Mouse (Mus musculus) hindbrain, embryonic 15.5 days (tissue): ENCODE data around the gene Dnph1. TPM values are rescaled to one million over a fixed set of nuclear protein-coding genes. Genes with fewer than 3 reads are reported as not detected.
A peak's percentile ranks its signal among the peaks of the same experiment; 100 is the strongest.

Source experiments
- ATAC-seq: fragments of 200-750 bp; cut with Nextera tagmentation; 2 replicates; pipeline ENCODE4 v1.8.0; 2017; ENCODE audit warnings: low read depth, moderate number of reproducible peaks, moderate TSS enrichment; ENCODE audit not compliant: low FRiP score
- H3K27ac ChIP-seq: fragments of 300-500 bp; sonication (generic); replicated peaks from 2 replicates; pipeline ENCODE4 v1.5.1; 2015; ENCODE audit warnings: mild to moderate bottlenecking, inconsistent platforms
- H3K27me3 ChIP-seq: fragments of 300-500 bp; sonication (generic); 2 replicates; pipeline ENCODE4 v1.6.1; 2015; ENCODE audit warnings: control low read depth, inconsistent platforms
- H3K36me3 ChIP-seq: fragments of 300-500 bp; sonication (generic); 2 replicates; pipeline ENCODE4 v1.6.1; 2015; ENCODE audit warnings: control low read depth, inconsistent platforms
- H3K4me1 ChIP-seq: fragments of 300-500 bp; sonication (generic); replicated peaks from 2 replicates; pipeline ENCODE4 v1.6.1; 2015; ENCODE audit warnings: control low read depth, inconsistent platforms
- H3K4me2 ChIP-seq: fragments of 300-500 bp; sonication (generic); 2 replicates; pipeline ENCODE4 v1.6.1; 2015; ENCODE audit warnings: moderate library complexity, mild to moderate bottlenecking, inconsistent platforms
- H3K4me3 ChIP-seq: fragments of 300-500 bp; sonication (generic); 2 replicates; pipeline ENCODE4 v1.5.1; 2015; ENCODE audit warnings: mild to moderate bottlenecking, inconsistent platforms
- H3K9ac ChIP-seq: fragments of 300-500 bp; sonication (generic); 2 replicates; pipeline ENCODE4 v1.6.1; 2015; ENCODE audit warnings: inconsistent platforms
- H3K9me3 ChIP-seq: fragments of 300-500 bp; sonication (generic); 2 replicates; pipeline ENCODE4 v1.6.1; 2016; ENCODE audit warnings: control low read depth, inconsistent platforms
- WGBS: fragments of 180-500 bp; shearing (Covaris S2); methylation state at CpG from one replicate; pipeline ENCODE4 v1.1.7; 2015; 5-methylcytosine and 5-hydroxymethylcytosine counted together
- polyA plus RNA-seq: library from polyadenylated mRNA; unstranded; fragments of >200 nt; fragmentation: Nextera tagmentation; extraction: Ambion mirVana; gene quantifications from 2 replicates; pipeline ENCODE4 v1.2.1, GENCODE M21; 2015

Dnph1 gene
- polyA plus RNA-seq, 1 experiment from 2014 or later: 21.8 TPM

DNA sequence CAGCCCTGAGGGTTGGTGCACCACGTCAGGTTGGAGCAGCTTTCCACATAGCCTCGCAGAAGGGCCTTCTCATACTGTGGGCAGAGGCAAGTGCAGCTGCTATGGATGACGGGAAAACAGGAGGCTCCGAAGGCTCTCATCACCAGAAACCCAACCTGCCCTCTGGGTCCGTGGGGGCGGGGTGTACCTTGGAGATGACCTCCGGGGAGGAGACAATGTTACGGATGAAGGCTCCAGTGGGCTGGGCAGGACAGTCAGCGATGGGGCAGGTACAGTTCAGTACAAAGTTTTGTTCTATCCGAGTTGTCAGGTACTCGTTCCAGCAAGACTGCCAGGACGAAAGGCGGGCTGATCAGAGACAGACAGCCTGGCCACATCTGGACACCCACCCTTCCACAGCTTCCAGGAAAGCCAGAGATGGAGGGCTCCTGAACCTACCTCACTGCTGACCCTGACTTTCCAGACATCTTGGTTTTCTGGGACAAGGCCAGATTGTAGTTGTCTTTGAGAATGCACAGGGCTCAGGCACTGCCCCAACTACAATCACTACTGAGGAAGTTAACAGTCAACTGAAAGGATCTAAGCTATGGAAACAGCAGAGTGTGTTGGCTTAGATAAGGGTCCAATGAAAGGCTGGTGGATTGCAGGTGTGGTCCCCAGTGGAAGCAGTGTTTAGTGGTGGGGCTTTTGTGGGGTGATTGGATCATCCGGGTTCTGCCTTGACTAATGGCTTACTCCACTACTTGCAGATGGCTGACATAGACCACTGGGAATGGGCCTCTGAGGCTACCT is 7.5 kb downstream of the Dnph1 start:
- Histone ChIP-seq H3K9me3 (no peaks in the 10 kb centered on the region), H3K4me2 (no peak overlapping the region), H3K36me3 (peaks cover 20% of the 10 kb centered on the region), H3K27me3 (no peaks in the 10 kb centered on the region), H3K27ac (no peak overlapping the region), H3K9ac (no peak overlapping the region), H3K4me1 (no peaks in the 10 kb centered on the region), H3K4me3 (no peak overlapping the region)
- no peak for ATAC-seq
- WGBS: 79% methylated on average over 14 of the region's 14 CpGs

DNA sequence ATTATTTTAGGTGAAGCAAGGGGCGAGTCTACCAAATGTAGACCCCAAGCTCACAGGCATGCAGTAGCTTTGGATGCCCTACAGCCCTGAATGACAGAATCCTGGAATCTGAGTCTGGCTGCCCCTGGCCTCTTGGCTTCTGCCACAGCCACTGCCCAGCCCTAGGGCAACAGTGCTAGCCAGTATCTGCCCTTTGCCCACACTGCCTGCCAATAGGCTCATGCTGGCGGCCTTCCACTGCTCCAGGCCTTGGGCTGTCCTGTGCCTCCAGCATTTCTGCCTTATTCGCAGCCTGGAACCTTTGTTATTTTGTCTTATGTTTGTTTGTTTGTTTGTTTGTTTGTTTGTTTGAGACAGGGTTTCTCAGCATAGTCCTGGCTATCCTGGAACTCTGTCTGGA is 9.1 kb downstream of the Dnph1 start:
- WGBS: 87% methylated on average over 3 of the region's 3 CpGs
- H3K36me3 ChIP-seq: peaks cover 24% of the 10 kb centered on the region
- no peak overlapping the region for H3K4me3 ChIP-seq
- ATAC-seq: no peak
- H3K27ac ChIP-seq: no peak overlapping the region
- no peaks in the 10 kb centered on the region for H3K9me3 ChIP-seq
- no peaks in the 10 kb centered on the region for H3K27me3 ChIP-seq
- no peaks in the 10 kb centered on the region for H3K4me1 ChIP-seq
- no peak overlapping the region for H3K4me2 ChIP-seq
- no peak overlapping the region for H3K9ac ChIP-seq

DNA sequence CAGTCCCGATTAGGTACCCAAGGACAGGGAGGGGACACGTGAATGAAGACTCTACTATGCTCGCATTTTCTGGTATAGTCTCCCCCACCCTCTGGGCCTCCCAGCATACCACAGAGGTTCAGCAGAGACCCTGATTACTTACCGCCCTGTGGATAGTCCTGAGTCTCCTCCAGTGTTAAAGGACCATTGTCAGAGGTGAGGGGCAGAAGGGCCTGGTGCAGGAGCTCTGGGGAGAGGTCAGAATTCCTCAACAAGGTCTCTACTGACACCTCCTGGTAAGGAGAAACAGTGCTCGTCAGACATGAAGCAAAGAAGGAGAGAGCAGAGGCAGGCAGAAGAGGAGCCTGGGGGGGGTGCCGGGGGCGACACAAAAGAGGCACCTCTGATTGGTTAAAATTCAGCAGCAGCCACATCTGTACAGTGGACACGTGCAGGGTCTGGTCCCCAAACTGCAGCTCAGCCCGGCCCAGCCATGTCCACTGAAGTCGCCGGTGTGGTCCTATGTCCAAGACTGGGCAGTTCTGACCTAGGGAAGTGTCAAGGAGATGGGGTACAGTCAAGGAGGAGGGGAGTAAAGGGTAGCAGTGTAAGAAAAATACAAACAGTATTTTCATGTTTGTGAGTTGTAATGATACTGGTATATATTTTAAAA is 14.7 kb downstream of the Dnph1 start:
- Histone ChIP-seq H3K36me3 (peaks cover 20% of the 10 kb centered on the region), H3K9ac (no peak overlapping the region), H3K4me1 (no peaks in the 10 kb centered on the region), H3K27ac (no peak overlapping the region), H3K4me3 (no peak overlapping the region), H3K9me3 (no peaks in the 10 kb centered on the region), H3K27me3 (no peaks in the 10 kb centered on the region), H3K4me2 (no peak overlapping the region)
- whole genome bisulfite sequencing: 45% methylated on average over 11 of the region's 11 CpGs
- 0 out of 2 replicates have a peak, but pooled peaks have one; percentile 25 for ATAC-seq

DNA sequence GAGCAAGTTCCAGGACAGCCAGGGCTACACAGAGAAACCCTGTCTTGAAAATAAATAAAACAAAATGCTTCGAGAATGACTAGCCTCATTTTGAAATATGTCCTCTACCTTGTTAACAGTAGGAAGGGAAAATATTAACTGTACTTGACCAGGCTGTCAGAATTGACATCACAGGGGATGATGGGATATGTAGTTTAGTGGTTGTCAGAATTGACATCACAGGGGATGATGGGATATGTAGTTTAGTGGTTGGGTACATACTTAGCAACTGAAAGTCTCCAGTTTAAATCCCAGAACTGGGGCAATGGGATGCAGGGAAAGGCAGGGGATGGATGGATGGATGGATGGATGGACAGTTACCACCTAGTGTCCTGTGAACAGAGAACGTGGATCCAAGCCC is 16.8 kb downstream of the Dnph1 start:
- no peak for ATAC-seq
- Histone ChIP-seq H3K4me1 (no peaks in the 10 kb centered on the region), H3K27me3 (no peaks in the 10 kb centered on the region), H3K27ac (no peak overlapping the region), H3K36me3 (peaks cover 21% of the 10 kb centered on the region), H3K4me2 (no peak overlapping the region), H3K9ac (no peak overlapping the region), H3K4me3 (no peak overlapping the region), H3K9me3 (no peaks in the 10 kb centered on the region)
- WGBS: 70% methylated on average over 2 of the region's 2 CpGs

DNA sequence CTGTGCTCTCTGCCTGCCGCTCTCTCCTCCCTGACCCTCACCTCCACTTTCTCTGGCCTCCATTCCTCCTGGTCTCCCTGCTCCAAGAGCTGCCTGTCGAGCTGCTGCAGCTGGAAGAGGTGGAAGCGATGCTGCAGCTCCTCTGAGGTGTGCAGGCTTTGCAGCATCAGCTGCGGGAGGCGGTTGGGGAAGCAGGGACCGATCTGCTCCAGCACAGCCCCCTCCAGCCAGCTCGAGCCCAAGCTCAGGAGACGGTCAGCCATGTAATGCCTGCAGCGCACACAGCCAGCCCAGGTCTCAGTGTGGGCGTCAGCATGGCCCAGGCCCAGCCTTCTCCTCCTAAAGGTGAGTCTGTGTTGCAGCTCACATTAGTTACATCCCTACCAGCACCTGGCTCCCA is 23.5 kb downstream of the Dnph1 start:
- 59% methylated on average over 10 of the region's 10 CpGs for WGBS
- Histone ChIP-seq H3K4me2 (no peak overlapping the region; the same call in 1 of the 2 replicates), H3K9me3 (no peaks in the 10 kb centered on the region), H3K27ac (no peak overlapping the region), H3K4me1 (no peaks in the 10 kb centered on the region), H3K4me3 (no peak overlapping the region), H3K27me3 (no peaks in the 10 kb centered on the region), H3K9ac (no peak overlapping the region), H3K36me3 (peaks cover 21% of the 10 kb centered on the region)
- no peak for ATAC-seq

DNA sequence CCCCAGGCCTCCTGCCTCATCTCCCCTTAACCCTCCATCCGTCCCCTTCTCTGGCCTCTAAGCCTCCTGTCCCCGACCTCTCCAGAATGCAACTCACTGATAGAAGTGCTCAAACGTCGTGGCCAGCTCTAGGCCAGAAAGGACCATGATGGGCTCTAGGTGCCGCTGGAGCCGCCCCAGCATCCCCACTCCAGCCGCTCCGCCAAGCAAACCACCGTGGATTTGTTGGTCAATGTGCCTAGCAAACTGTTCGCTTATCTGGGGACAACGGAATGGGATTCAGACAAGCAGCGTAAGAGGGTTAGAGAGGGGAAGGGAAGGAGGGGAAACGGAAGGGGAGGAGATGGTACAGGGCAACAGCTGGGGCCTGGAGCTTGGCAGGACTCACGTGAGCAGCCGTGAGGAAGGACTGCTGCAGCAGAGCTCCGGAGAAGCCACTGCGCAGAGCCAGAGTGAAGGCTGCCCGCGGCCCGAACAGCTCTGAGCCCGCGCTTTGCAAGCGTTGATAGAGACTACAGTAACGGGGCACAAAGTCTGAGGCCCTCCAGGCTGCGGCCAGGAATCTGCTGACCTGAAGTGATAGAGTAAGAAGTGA is 24.0 kb downstream of the Dnph1 start:
- no peaks in the 10 kb centered on the region for H3K9me3 ChIP-seq
- no peak overlapping the region for H3K27ac ChIP-seq
- no peak overlapping the region for H3K4me3 ChIP-seq
- H3K4me2 ChIP-seq: peak overlapping the region; percentile 11; the same call in 1 of the 2 replicates
- 46% methylated on average over 25 of the region's 25 CpGs for WGBS
- no peak overlapping the region for H3K9ac ChIP-seq
- peaks cover 26% of the 10 kb centered on the region for H3K36me3 ChIP-seq
- H3K27me3 ChIP-seq: no peaks in the 10 kb centered on the region
- no peak for ATAC-seq
- H3K4me1 ChIP-seq: no peaks in the 10 kb centered on the region

DNA sequence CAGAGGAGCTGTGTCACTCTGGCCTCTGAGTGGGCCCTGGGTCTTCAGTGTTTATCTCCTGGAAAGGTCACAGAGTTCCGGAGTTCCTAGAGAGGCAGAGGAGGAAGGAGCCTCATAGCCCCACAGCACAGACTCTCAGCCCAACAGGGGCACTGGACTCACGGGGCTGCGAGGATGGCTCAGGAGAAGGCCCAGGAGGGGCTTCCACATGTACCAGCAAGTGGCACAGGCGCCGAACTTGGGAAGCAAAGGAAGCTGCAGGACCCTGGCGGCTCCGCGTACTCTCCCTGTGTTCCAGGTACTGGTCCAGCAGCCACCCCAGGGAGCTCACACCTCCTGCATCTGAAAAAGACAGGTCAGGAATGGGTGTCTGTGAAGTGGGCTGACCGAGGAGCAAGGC is 24.7 kb downstream of the Dnph1 start:
- H3K4me1 ChIP-seq: no peaks in the 10 kb centered on the region
- H3K4me2 ChIP-seq: no peak overlapping the region
- H3K27me3 ChIP-seq: no peaks in the 10 kb centered on the region
- H3K27ac ChIP-seq: no peak overlapping the region
- no peak overlapping the region for H3K4me3 ChIP-seq
- H3K9me3 ChIP-seq: no peaks in the 10 kb centered on the region
- no peak for ATAC-seq
- H3K9ac ChIP-seq: no peak overlapping the region
- WGBS: 78% methylated on average over 9 of the region's 9 CpGs
- H3K36me3 ChIP-seq: peaks cover 33% of the 10 kb centered on the region

DNA sequence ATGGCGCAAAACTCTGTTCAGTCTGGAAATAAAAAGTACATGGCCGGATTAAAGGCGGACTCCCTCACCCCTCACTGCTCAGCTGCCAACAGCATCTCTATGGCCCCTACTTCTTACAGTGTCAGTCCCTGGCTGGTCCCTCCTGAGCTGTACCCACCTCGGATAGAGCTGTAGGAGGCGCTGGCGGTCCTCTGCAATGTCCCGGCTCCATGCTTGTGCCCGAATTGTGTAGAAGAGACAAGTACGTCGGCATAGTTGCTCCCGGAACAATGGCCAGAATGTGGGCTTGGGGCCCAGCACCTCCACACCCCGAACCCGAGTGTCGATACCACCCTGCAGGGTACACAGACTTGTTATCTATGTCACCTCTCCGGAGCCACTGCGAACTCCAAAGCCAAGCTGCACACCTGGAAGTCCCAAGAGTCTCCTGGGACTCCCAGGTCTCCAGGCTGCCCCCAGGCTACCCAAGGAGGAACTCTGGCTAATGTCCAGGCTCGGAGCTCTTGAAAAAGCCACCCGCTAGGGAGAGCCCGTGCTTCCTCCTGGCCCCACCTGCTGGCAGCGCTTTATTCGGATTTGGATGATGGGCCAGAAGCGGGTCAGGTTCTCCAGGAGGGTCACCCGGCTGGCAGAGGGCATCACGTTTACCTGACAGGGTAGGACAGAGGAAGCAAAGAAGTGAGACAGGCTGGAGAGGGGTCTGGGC is 25.6 kb downstream of the Dnph1 start:
- Histone ChIP-seq H3K4me1 (no peaks in the 10 kb centered on the region), H3K36me3 (peaks cover 33% of the 10 kb centered on the region), H3K27ac (no peak overlapping the region), H3K9ac (no peak overlapping the region), H3K4me3 (no peak overlapping the region), H3K9me3 (no peaks in the 10 kb centered on the region), H3K27me3 (no peaks in the 10 kb centered on the region), H3K4me2 (no peak overlapping the region)
- no peak for ATAC-seq
- 31% methylated on average over 24 of the region's 24 CpGs for WGBS

DNA sequence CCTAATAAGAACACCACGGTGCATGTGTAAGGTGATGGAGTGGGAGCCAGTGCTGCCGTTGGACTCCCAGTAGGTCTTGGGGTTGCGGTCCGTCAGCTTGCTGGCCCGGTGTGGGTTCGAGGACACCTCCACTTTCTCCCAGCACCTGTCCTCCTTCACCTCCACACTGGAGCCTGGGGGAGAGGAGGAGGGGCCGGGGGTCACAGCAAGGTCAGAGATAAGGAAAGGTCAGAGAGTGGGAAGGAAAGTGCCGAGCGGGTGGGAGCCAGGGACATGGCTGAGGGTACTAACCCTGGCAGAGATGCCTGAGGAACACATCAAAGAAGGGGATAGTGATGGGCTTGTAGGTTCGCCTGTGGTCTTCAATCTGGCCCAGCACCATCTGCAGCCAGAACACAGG is 28.6 kb downstream of the Dnph1 start:
- Histone ChIP-seq H3K9me3 (no peaks in the 10 kb centered on the region), H3K9ac (no peak overlapping the region), H3K27me3 (no peaks in the 10 kb centered on the region), H3K4me3 (no peak overlapping the region), H3K27ac (no peak overlapping the region), H3K4me1 (no peaks in the 10 kb centered on the region), H3K36me3 (peaks cover 38% of the 10 kb centered on the region), H3K4me2 (no peak overlapping the region)
- ATAC-seq: no peak
- WGBS: 85% methylated on average over 10 of the region's 10 CpGs

DNA sequence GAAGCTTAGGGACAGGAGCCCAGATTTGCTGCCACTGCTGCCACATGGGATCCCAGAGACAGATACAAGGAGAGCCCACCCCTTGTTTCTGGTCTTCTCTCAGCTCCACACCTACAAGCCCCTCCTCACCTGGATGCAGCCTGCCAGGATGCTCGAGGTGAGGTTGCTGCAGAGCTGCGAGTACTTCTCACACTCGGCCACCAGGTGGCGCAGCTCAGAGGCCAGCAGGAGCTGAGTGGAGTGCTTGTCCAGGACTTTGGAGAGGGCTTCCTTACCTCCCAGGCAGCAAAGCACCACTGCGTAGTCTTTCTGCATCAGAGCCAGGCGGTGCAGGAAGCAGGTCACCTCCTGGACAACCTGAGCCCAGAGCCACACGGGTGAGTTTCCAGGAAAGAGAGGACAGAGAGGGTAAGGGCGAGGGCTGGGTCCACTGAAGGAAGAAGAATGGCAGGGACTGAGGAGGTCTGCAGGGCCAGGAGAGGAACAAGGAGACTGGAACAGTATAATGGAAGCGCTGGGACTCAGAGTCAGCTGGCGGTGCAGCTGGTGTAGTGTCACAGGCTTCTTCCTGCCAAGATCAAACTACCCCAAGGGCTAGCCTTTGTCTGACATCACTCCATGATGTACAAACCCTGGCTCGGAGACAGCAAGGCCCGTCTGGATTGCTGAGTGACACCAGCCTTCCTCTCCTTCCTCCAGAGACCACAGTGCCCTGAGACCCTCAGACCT is 29.2 kb downstream of the Dnph1 start:
- no peaks in the 10 kb centered on the region for H3K27me3 ChIP-seq
- ATAC-seq: peak; percentile 52; the same call in 1 of the 2 replicates

DNA sequence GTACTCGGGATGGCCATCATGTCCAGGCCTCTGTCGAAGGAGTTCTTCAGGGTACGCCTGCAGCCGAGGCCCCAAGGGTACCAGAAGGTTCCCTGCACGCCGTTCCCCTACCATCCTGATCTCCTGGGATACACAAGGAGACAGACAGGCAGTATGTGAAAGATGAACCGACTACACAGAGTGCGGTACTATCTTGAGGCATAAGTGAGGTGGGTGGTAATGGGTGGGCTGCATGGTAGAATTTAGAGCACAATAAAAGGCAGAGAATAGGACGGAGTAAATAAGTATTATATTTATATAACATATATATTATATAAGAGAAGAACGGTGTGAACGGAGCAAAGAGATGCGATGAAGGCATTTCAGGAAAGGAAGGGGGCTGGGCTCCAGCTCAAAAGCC is 47.1 kb downstream of the Dnph1 start:
- H3K9ac ChIP-seq: no peak overlapping the region
- H3K4me2 ChIP-seq: no peak overlapping the region
- no peaks in the 10 kb centered on the region for H3K9me3 ChIP-seq
- no peak overlapping the region for H3K4me3 ChIP-seq
- H3K27me3 ChIP-seq: no peaks in the 10 kb centered on the region; the same call in 1 of the 2 replicates
- WGBS: 90% methylated on average over 12 of the region's 12 CpGs
- peaks cover 40% of the 10 kb centered on the region for H3K36me3 ChIP-seq
- peaks cover 22% of the 10 kb centered on the region for H3K4me1 ChIP-seq
- no peak overlapping the region for H3K27ac ChIP-seq
- no peak for ATAC-seq

More for the DNA sequence above, 29.2 kb downstream of the Dnph1 start:
- Histone ChIP-seq H3K9ac (no peak overlapping the region), H3K4me3 (no peak overlapping the region), H3K27ac (no peak overlapping the region), H3K9me3 (no peaks in the 10 kb centered on the region), H3K4me1 (no peaks in the 10 kb centered on the region), H3K4me2 (no peak overlapping the region), H3K36me3 (peaks cover 40% of the 10 kb centered on the region)
- 38% methylated on average over 12 of the region's 12 CpGs for WGBS
